Mouse (Mus musculus) testis, adult 2 months (tissue): ENCODE measurements around the gene Mlip.

ENCODE experiments used
- CTCF ChIP-seq: fragments of 200-500 bp; IDR thresholded peaks from 2 replicates; pipeline ENCODE4 v1.5.1; 2012; ENCODE audit warnings: low read depth, mild to moderate bottlenecking, inconsistent platforms, low read length, moderate library complexity; ENCODE audit not compliant: control insufficient read depth, insufficient read depth, insufficient replicate concordance
- POLR2A ChIP-seq: fragments of 200-500 bp; IDR thresholded peaks from 2 replicates; pipeline ENCODE4 v1.6.1; 2012; ENCODE audit warnings: low read depth, mild to moderate bottlenecking, inconsistent platforms, low read length, moderate library complexity; ENCODE audit not compliant: control insufficient read depth

GRCm38 (mm10) chr9:77251511-77252112 lies 101.2 kb downstream of the Mlip start:
- no peak for TF ChIP-seq POLR2A
- no peak for TF ChIP-seq CTCF
